Mouse (Mus musculus) small intestine, adult 2 months (tissue): ENCODE results near the gene Mpv17l.

ENCODE experiments used
- CTCF ChIP-seq: fragments of 200-500 bp; IDR thresholded peaks from 2 replicates; pipeline ENCODE4 v1.5.1; 2012; ENCODE audit warnings: low read depth, mild to moderate bottlenecking, control low read depth, inconsistent platforms, low read length, moderate library complexity, mixed read lengths; ENCODE audit not compliant: insufficient replicate concordance, insufficient read length; ENCODE audit errors: extremely low read depth
- POLR2A ChIP-seq: fragments of 200-500 bp; IDR thresholded peaks from 2 replicates; pipeline ENCODE4 v1.6.1; 2012; ENCODE audit warnings: low read depth, mild to moderate bottlenecking, control low read depth, inconsistent platforms, low read length, moderate library complexity

GRCm38 (mm10) chr16:13992518-13993248 is 89.7 kb downstream of the Mpv17l start:
- TF ChIP-seq CTCF: no peak
- no peak for TF ChIP-seq POLR2A
